Mouse (Mus musculus) erythroid progenitor cell, adult 5-6 weeks (primary cell): Measurements from ENCODE around the gene Pkd2l1. TPM values are rescaled to one million over a fixed set of nuclear protein-coding genes. Genes with fewer than 3 reads are reported as not detected.

ENCODE experiments used
- ATAC-seq: replicated peaks from 2 replicates; pipeline ENCODE4 v1.8.0; 2016; ENCODE audit warnings: moderate number of reproducible peaks, mild to moderate bottlenecking, moderate TSS enrichment, inconsistent platforms; ENCODE audit not compliant: poor library complexity, low FRiP score, severe bottlenecking
- total RNA-seq, 2 experiments: library from RNA; stranded (forward) in 1 of 2; stranded (reverse) in 1 of 2; fragments of 150-400 nt in 1 of 2; fragments of 186-747, 209-891 nt in 1 of 2; gene quantifications; 2 replicates each; pipeline versions ENCODE4 v1.2.3 to v1.2.4; 2015 to 2017; ENCODE audit warnings: low replicate concordance in 2 of 2

The Pkd2l1 gene
- total RNA-seq, 2 experiments from 2014 or later: not detected

- ATAC-seq: no peak
Observed at GRCm38 (mm10) chr19:44110356-44110755, 81.9 kb downstream of the Pkd2l1 start.

GRCm38 (mm10) chr19:44108996-44109395 is 83.2 kb downstream of the Pkd2l1 start:
- no peak for ATAC-seq

- ATAC-seq: peak; percentile 60
Observed at GRCm38 (mm10) chr19:44107661-44108521, 84.4 kb downstream of the Pkd2l1 start.

- peak; percentile 98 for ATAC-seq
Observed at GRCm38 (mm10) chr19:44106831-44107660, 85.2 kb downstream of the Pkd2l1 start, which contains the start of gene Chuk. TSS of gene Chuk (minus strand) at chr19:44107480.

- no peak for ATAC-seq
Observed at GRCm38 (mm10) chr19:44104393-44104792, 87.8 kb downstream of the Pkd2l1 start.

GRCm38 (mm10) chr19:44103001-44103400 is 89.2 kb downstream of the Pkd2l1 start:
- no peak for ATAC-seq

GRCm38 (mm10) chr19:44100840-44101239 is 91.4 kb downstream of the Pkd2l1 start:
- ATAC-seq: no peak

Other genes with a start within 250 kb of the Pkd2l1 start
- gene Cpn1, start 205.9 kb downstream of the Pkd2l1 start, total RNA-seq (2015; ENCODE audit: low replicate concordance): not detected in 2 replicates
- gene Cpn1, start 205.9 kb downstream of the Pkd2l1 start, total RNA-seq (2017; ENCODE audit: low replicate concordance): not detected in 2 replicates
- not detected in 2 replicates for gene Cyp2c23, start 163.2 kb downstream of the Pkd2l1 start, total RNA-seq (2015; ENCODE audit: low replicate concordance)
- gene Cyp2c23, start 163.2 kb downstream of the Pkd2l1 start, total RNA-seq (2017; ENCODE audit: low replicate concordance): not detected in 2 replicates
- 6.3 and 10.5 TPM in 2 replicates for gene Erlin1, start 122.7 kb downstream of the Pkd2l1 start, total RNA-seq (2015; ENCODE audit: low replicate concordance)
- 1.9 and 2.7 TPM in 2 replicates for gene Erlin1, start 122.7 kb downstream of the Pkd2l1 start, total RNA-seq (2017; ENCODE audit: low replicate concordance)
- 37.1 and 52.8 TPM in 2 replicates for gene Chuk, start 85.0 kb downstream of the Pkd2l1 start, total RNA-seq (2015; ENCODE audit: low replicate concordance)
- 64.1 and 90.7 TPM in 2 replicates for gene Chuk, start 85.0 kb downstream of the Pkd2l1 start, total RNA-seq (2017; ENCODE audit: low replicate concordance)
- gene Cwf19l1, start 56.6 kb downstream of the Pkd2l1 start, total RNA-seq (2015; ENCODE audit: low replicate concordance): 5.4 and 23.1 TPM in 2 replicates
- gene Cwf19l1, start 56.6 kb downstream of the Pkd2l1 start, total RNA-seq (2017; ENCODE audit: low replicate concordance): 4.1 and 8.6 TPM in 2 replicates
- 32.1 and 50.7 TPM in 2 replicates for gene Bloc1s2, start 46.0 kb downstream of the Pkd2l1 start, total RNA-seq (2015; ENCODE audit: low replicate concordance)
- gene Bloc1s2, start 46.0 kb downstream of the Pkd2l1 start, total RNA-seq (2017; ENCODE audit: low replicate concordance): 8.8 and 13.7 TPM in 2 replicates
- gene Scd3, start 10.8 kb upstream of the Pkd2l1 start, total RNA-seq (2015; ENCODE audit: low replicate concordance): not detected in 2 replicates
- gene Scd3, start 10.8 kb upstream of the Pkd2l1 start, total RNA-seq (2017; ENCODE audit: low replicate concordance): not detected in 2 replicates
- gene Scd2, start 101.2 kb upstream of the Pkd2l1 start, total RNA-seq (2015; ENCODE audit: low replicate concordance): 13.7 and 18.9 TPM in 2 replicates
- gene Scd2, start 101.2 kb upstream of the Pkd2l1 start, total RNA-seq (2017; ENCODE audit: low replicate concordance): 9.4 and 13.2 TPM in 2 replicates
- gene Scd4, start 140.7 kb upstream of the Pkd2l1 start, total RNA-seq (2015; ENCODE audit: low replicate concordance): not detected in 2 replicates
- gene Scd4, start 140.7 kb upstream of the Pkd2l1 start, total RNA-seq (2017; ENCODE audit: low replicate concordance): 2.1 TPM in 1 of 2 replicates, not detected in the other
- 29.2 and 33.1 TPM in 2 replicates for gene Scd1, start 215.4 kb upstream of the Pkd2l1 start, total RNA-seq (2015; ENCODE audit: low replicate concordance)
- 9.8 and 17.3 TPM in 2 replicates for gene Scd1, start 215.4 kb upstream of the Pkd2l1 start, total RNA-seq (2017; ENCODE audit: low replicate concordance)